Mouse (Mus musculus) heart, embryonic 10.5 days (tissue): Measurements from ENCODE around the gene Tfb1m. TPM values are rescaled to one million over a fixed set of nuclear protein-coding genes. Genes with fewer than 3 reads are reported as not detected.
A peak's percentile ranks its signal among the peaks of the same experiment; 100 is the strongest.

Experiments
- DNase-seq: peaks from one replicate; pipeline ENCODE4 v3.0.0-alpha.2; 2017; ENCODE audit warnings: low spot score
- H3K27ac ChIP-seq: fragments of 300-500 bp; sonication (generic); 2 replicates; pipeline ENCODE4 v1.5.1; 2016; ENCODE audit warnings: mild to moderate bottlenecking
- H3K27me3 ChIP-seq: fragments of 300-500 bp; sonication (generic); 2 replicates; pipeline ENCODE4 v1.6.1; 2016; ENCODE audit warnings: mild to moderate bottlenecking; ENCODE audit not compliant: poor library complexity, insufficient read depth, severe bottlenecking
- H3K36me3 ChIP-seq: fragments of 300-500 bp; sonication (generic); 2 replicates; pipeline ENCODE4 v1.6.1; 2016; ENCODE audit warnings: mild to moderate bottlenecking, moderate library complexity
- H3K4me1 ChIP-seq: fragments of 300-500 bp; sonication (generic); 2 replicates; pipeline ENCODE4 v1.6.1; 2016; ENCODE audit warnings: mild to moderate bottlenecking
- H3K4me3 ChIP-seq: fragments of 300-500 bp; sonication (generic); 2 replicates; pipeline ENCODE4 v1.5.1; 2016; ENCODE audit warnings: mild to moderate bottlenecking, moderate library complexity
- H3K9me3 ChIP-seq: fragments of 300-500 bp; sonication (generic); 2 replicates; pipeline ENCODE4 v1.6.1; 2016; ENCODE audit warnings: mild to moderate bottlenecking, moderate library complexity
- WGBS: fragments of 180-500 bp; shearing (Covaris S2); methylation state at CpG from one replicate; pipeline ENCODE4 v1.1.7; 2016; 5-methylcytosine and 5-hydroxymethylcytosine counted together
- polyA plus RNA-seq: library from polyadenylated mRNA; unstranded; fragments of >200 nt; fragmentation: Nextera tagmentation; extraction: Ambion mirVana; gene quantifications from 2 replicates; pipeline ENCODE4 v1.2.1, GENCODE M21; 2016

The Tfb1m gene
- 17.0 and 17.9 TPM in 2 replicates for polyA plus RNA-seq

GRCm38 (mm10) chr17:3557331-3558311 lies at the start of gene Tfb1m:
TSS of gene Tfb1m (minus strand) at chr17:3557781.
- peak within 1 kb of the TSS; percentile 88 for H3K27ac ChIP-seq
- H3K4me1 ChIP-seq, result peaks cover 8% of the 10 kb centered on the region; the same call in 1 of the 2 replicates
- H3K9me3 ChIP-seq, result no peaks in the 10 kb centered on the region
- H3K27me3 ChIP-seq, result no peaks in the 10 kb centered on the region
- WGBS, result 1% methylated on average over 60 of the region's 60 CpGs
- DNase-seq, result peak; percentile 100
- no peaks in the 10 kb centered on the region for H3K36me3 ChIP-seq
- peak within 1 kb of the TSS; percentile 65 for H3K4me3 ChIP-seq

GRCm38 (mm10) chr17:3602954-3603672 lies 45.5 kb upstream of the Tfb1m start:
- no peak for DNase-seq
- Histone ChIP-seq H3K27ac (no peak overlapping the region), H3K4me3 (no peak overlapping the region), H3K4me1 (no peaks in the 10 kb centered on the region), H3K36me3 (no peaks in the 10 kb centered on the region), H3K9me3 (no peaks in the 10 kb centered on the region), H3K27me3 (no peaks in the 10 kb centered on the region)
- WGBS, result 88% methylated on average over 6 of the region's 6 CpGs

GRCm38 (mm10) chr17:3598393-3598792 lies 40.8 kb upstream of the Tfb1m start:
- 68% methylated on average over 1 of the region's 1 CpGs for WGBS
- H3K27ac ChIP-seq, result no peak overlapping the region
- no peaks in the 10 kb centered on the region for H3K4me1 ChIP-seq
- no peak for DNase-seq
- no peaks in the 10 kb centered on the region for H3K27me3 ChIP-seq
- no peak overlapping the region for H3K4me3 ChIP-seq
- H3K36me3 ChIP-seq, result no peaks in the 10 kb centered on the region
- H3K9me3 ChIP-seq, result no peaks in the 10 kb centered on the region

- no peaks in the 10 kb centered on the region for H3K9me3 ChIP-seq
- no peaks in the 10 kb centered on the region for H3K4me1 ChIP-seq
- DNase-seq, result no peak
- WGBS, result 73% methylated on average over 1 of the region's 1 CpGs
- H3K27me3 ChIP-seq, result no peaks in the 10 kb centered on the region
- no peak overlapping the region for H3K4me3 ChIP-seq
- H3K27ac ChIP-seq, result no peak overlapping the region
- no peaks in the 10 kb centered on the region for H3K36me3 ChIP-seq
Measured at GRCm38 (mm10) chr17:3597866-3598265, 40.3 kb upstream of the Tfb1m start.

- no peaks in the 10 kb centered on the region for H3K9me3 ChIP-seq
- no peaks in the 10 kb centered on the region for H3K4me1 ChIP-seq
- H3K36me3 ChIP-seq, result no peaks in the 10 kb centered on the region
- WGBS, result 67% methylated on average over 1 of the region's 1 CpGs
- no peaks in the 10 kb centered on the region for H3K27me3 ChIP-seq
- no peak overlapping the region for H3K27ac ChIP-seq
- DNase-seq, result no peak
- H3K4me3 ChIP-seq, result no peak overlapping the region
Measured at GRCm38 (mm10) chr17:3597130-3597529, 39.5 kb upstream of the Tfb1m start.

GRCm38 (mm10) chr17:3570876-3571275 lies 13.3 kb upstream of the Tfb1m start:
- Histone ChIP-seq H3K4me3 (peak overlapping the region; percentile 24; the same call in 1 of the 2 replicates), H3K27ac (no peak overlapping the region), H3K9me3 (no peaks in the 10 kb centered on the region), H3K36me3 (no peaks in the 10 kb centered on the region), H3K27me3 (no peaks in the 10 kb centered on the region), H3K4me1 (no peaks in the 10 kb centered on the region)
- no peak for DNase-seq
- 7% methylated on average over 12 of the region's 12 CpGs for WGBS

GRCm38 (mm10) chr17:3562405-3562804 lies 4.8 kb upstream of the Tfb1m start:
- DNase-seq, result no peak
- Histone ChIP-seq H3K9me3 (no peaks in the 10 kb centered on the region), H3K4me3 (no peak overlapping the region), H3K36me3 (no peaks in the 10 kb centered on the region), H3K27me3 (no peaks in the 10 kb centered on the region), H3K4me1 (no peaks in the 10 kb centered on the region), H3K27ac (no peak overlapping the region)
- 36% methylated on average over 8 of the region's 8 CpGs for WGBS

- Histone ChIP-seq H3K27ac (no peak overlapping the region), H3K4me1 (peaks cover 8% of the 10 kb centered on the region; the same call in 1 of the 2 replicates), H3K9me3 (no peaks in the 10 kb centered on the region), H3K36me3 (no peaks in the 10 kb centered on the region), H3K4me3 (no peak overlapping the region), H3K27me3 (no peaks in the 10 kb centered on the region)
- 74% methylated on average over 3 of the region's 3 CpGs for WGBS
- no peak for DNase-seq
Measured at GRCm38 (mm10) chr17:3560534-3560933, 3.0 kb upstream of the Tfb1m start.

- Histone ChIP-seq H3K4me3 (peak overlapping the region; percentile 65), H3K36me3 (no peaks in the 10 kb centered on the region), H3K4me1 (peaks cover 8% of the 10 kb centered on the region; the same call in 1 of the 2 replicates), H3K9me3 (no peaks in the 10 kb centered on the region), H3K27ac (peak overlapping the region; percentile 88), H3K27me3 (no peaks in the 10 kb centered on the region)
- DNase-seq, result no peak
- WGBS, result 80% methylated on average over 9 of the region's 9 CpGs
Measured at GRCm38 (mm10) chr17:3558356-3558870, 832 bp upstream of the Tfb1m start.

- H3K4me1 ChIP-seq, result peaks cover 8% of the 10 kb centered on the region; the same call in 1 of the 2 replicates
- no peaks in the 10 kb centered on the region for H3K27me3 ChIP-seq
- DNase-seq, result no peak
- H3K4me3 ChIP-seq, result no peak overlapping the region; the same call in 1 of the 2 replicates
- H3K9me3 ChIP-seq, result no peaks in the 10 kb centered on the region
- peaks cover 5% of the 10 kb centered on the region; the same call in 1 of the 2 replicates for H3K36me3 ChIP-seq
- H3K27ac ChIP-seq, result 0 out of 2 replicates have a peak overlapping the region, but pooled peaks have one; percentile 88
- WGBS, result 66% methylated on average over 1 of the region's 1 CpGs
Measured at GRCm38 (mm10) chr17:3556251-3556650, 1.3 kb downstream of the Tfb1m start.

GRCm38 (mm10) chr17:3547725-3548124 lies 9.9 kb downstream of the Tfb1m start:
- Histone ChIP-seq H3K36me3 (peaks cover 8% of the 10 kb centered on the region; the same call in 1 of the 2 replicates), H3K4me3 (no peak overlapping the region), H3K4me1 (no peaks in the 10 kb centered on the region), H3K27ac (no peak overlapping the region), H3K9me3 (no peaks in the 10 kb centered on the region), H3K27me3 (no peaks in the 10 kb centered on the region)
- WGBS, result 73% methylated on average over 7 of the region's 7 CpGs
- DNase-seq, result no peak

- H3K4me3 ChIP-seq, result no peak overlapping the region
- H3K9me3 ChIP-seq, result no peaks in the 10 kb centered on the region
- H3K27ac ChIP-seq, result no peak overlapping the region
- WGBS, result 83% methylated on average over 5 of the region's 5 CpGs
- no peaks in the 10 kb centered on the region for H3K4me1 ChIP-seq
- no peaks in the 10 kb centered on the region for H3K27me3 ChIP-seq
- no peak for DNase-seq
- H3K36me3 ChIP-seq, result peaks cover 20% of the 10 kb centered on the region; the same call in 1 of the 2 replicates
Measured at GRCm38 (mm10) chr17:3541033-3541432, 16.5 kb downstream of the Tfb1m start.
